Mouse (Mus musculus) embryonic facial prominence, embryonic 10.5 days (tissue): ENCODE data around the gene Rtl8b. TPM values are rescaled to one million over a fixed set of nuclear protein-coding genes. Genes with fewer than 3 reads are reported as not detected.
A peak's percentile ranks its signal among the peaks of the same experiment; 100 is the strongest.
"Not testable (repeated sequence)": the region's sequence is repeated elsewhere in the genome, so short reads cannot be mapped to it uniquely, and the experiment has no call there.

Source experiments
- DNase-seq: peaks from one replicate; pipeline ENCODE4 v3.0.0-alpha.2; 2017; ENCODE audit warnings: low spot score
- H3K27ac ChIP-seq: fragments of 300-500 bp; sonication (generic); replicated peaks from 2 replicates; pipeline ENCODE4 v1.5.1; 2016; ENCODE audit warnings: mild to moderate bottlenecking
- H3K27me3 ChIP-seq: fragments of 300-500 bp; sonication (generic); replicated peaks from 2 replicates; pipeline ENCODE4 v1.6.1; 2016; ENCODE audit warnings: low read depth, mild to moderate bottlenecking; ENCODE audit not compliant: poor library complexity, severe bottlenecking
- H3K36me3 ChIP-seq: fragments of 300-500 bp; sonication (generic); replicated peaks from 2 replicates; pipeline ENCODE4 v1.6.1; 2016; ENCODE audit warnings: mild to moderate bottlenecking, moderate library complexity
- H3K4me1 ChIP-seq: fragments of 300-500 bp; sonication (generic); 2 replicates; pipeline ENCODE4 v1.6.1; 2016
- H3K4me3 ChIP-seq: fragments of 300-500 bp; sonication (generic); 2 replicates; pipeline ENCODE4 v1.5.1; 2016; ENCODE audit warnings: mild to moderate bottlenecking, moderate library complexity
- H3K9me3 ChIP-seq: fragments of 300-500 bp; sonication (generic); 2 replicates; pipeline ENCODE4 v1.6.1; 2016; ENCODE audit warnings: mild to moderate bottlenecking
- WGBS: fragments of 180-500 bp; shearing (Covaris S2); methylation state at CpG from one replicate; pipeline ENCODE4 v1.1.7; 2016; 5-methylcytosine and 5-hydroxymethylcytosine counted together
- polyA plus RNA-seq: library from polyadenylated mRNA; unstranded; fragments of >200 nt; fragmentation: Nextera tagmentation; extraction: Ambion mirVana; gene quantifications from 2 replicates; pipeline ENCODE4 v1.2.1, GENCODE M21; 2016

Rtl8b gene
- polyA plus RNA-seq, 1 experiment from 2014 or later, result 47.1 TPM

DNA sequence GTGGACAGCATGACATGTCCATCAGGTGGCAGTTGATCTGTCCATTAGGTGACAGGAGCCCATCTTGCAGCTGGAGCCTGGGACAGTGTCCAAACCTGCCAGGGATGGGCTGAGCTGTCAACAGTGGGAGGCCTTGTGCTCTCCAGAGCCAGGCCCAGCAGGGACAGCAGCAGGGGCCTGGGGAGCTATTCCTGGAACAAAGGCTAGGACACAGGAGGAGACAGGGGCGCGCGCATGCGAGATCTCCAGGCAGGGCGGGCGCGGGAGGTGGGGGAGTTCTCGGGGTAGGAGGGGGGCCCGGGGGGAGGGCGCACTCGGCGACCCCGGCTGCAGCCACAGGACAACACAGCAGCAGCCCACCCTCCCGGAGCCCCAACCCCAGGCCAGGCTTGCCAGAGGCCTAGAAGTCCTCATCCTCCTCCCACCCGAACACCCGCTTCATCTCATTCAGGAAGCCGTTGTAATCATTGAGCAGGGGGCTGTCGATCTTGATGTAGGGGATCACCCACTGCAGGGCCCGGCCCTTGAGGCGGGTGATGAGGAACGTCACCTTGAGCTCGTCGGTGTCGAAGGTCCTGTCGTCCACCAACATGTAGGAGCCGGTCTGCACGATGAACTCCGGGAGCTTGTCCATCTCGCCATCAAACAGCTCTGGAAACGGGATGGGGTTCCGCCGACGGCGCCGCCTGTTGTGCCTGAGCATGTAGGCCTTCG lies 494 bp downstream of the Rtl8b start:
- not testable (repeated sequence) for H3K27me3 ChIP-seq, H3K9me3 ChIP-seq, H3K36me3 ChIP-seq, H3K27ac ChIP-seq, DNase-seq, H3K4me1 ChIP-seq
- H3K4me3 ChIP-seq, result peak overlapping the region; percentile 46
- no CpG with 5 or more reads among the region's 36 CpGs for WGBS

GRCm38 (mm10) chrX:53652917-53653316 lies 17.3 kb downstream of the Rtl8b start:
- not testable (repeated sequence) for H3K4me3 ChIP-seq, H3K9me3 ChIP-seq, H3K36me3 ChIP-seq, H3K27me3 ChIP-seq, H3K27ac ChIP-seq, H3K4me1 ChIP-seq, DNase-seq
- 70% methylated on average over 4 of the region's 4 CpGs for WGBS

- no peak for DNase-seq
- Histone ChIP-seq H3K27ac (no peak overlapping the region), H3K27me3 (no peaks in the 10 kb centered on the region), H3K36me3 (no peaks in the 10 kb centered on the region), H3K9me3 (no peaks in the 10 kb centered on the region), H3K4me1 (no peaks in the 10 kb centered on the region), H3K4me3 (no peak overlapping the region)
- 78% methylated on average over 6 of the region's 6 CpGs for WGBS
These were observed 24.3 kb downstream of the Rtl8b start for GRCm38 (mm10) chrX:53645885-53646284.

DNA sequence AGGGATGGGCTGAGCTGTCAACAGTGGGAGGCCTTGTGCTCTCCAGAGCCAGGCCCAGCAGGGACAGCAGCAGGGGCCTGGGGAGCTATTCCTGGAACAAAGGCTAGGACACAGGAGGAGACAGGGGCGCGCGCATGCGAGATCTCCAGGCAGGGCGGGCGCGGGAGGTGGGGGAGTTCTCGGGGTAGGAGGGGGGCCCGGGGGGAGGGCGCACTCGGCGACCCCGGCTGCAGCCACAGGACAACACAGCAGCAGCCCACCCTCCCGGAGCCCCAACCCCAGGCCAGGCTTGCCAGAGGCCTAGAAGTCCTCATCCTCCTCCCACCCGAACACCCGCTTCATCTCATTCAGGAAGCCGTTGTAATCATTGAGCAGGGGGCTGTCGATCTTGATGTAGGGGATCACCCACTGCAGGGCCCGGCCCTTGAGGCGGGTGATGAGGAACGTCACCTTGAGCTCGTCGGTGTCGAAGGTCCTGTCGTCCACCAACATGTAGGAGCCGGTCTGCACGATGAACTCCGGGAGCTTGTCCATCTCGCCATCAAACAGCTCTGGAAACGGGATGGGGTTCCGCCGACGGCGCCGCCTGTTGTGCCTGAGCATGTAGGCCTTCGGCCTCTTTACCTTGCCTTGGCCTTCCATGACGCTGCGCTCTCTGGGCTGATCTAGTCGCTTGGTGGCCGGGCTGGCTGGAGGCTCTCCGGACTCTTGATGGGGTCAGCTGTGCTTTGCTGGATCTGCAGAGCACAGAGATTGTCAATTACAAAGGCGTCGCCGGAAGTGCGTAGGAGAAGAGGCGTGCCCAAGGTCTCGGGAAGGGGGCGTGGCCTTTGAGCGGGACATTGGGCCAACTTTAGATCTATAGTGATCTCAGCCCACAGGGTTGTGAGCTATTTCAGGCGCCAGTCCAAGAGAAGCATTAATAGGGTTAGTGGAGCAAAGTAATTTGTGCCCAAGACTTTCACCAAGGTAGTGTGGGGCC lies 26.9 kb downstream of the Rtl8b start, which contains the start of gene Rtl8a:
TSS of gene Rtl8a (minus strand) at position 703 of the 982 bp plus-strand sequence.
- DNase-seq, result peak; percentile 84
- H3K27ac ChIP-seq, H3K4me1 ChIP-seq, H3K36me3 ChIP-seq, H3K27me3 ChIP-seq, H3K9me3 ChIP-seq: not testable (repeated sequence)
- H3K4me3 ChIP-seq, result peak within 1 kb of the TSS; percentile 45
- WGBS, result 22% methylated on average over 12 of the region's 50 CpGs

- H3K27ac ChIP-seq, H3K36me3 ChIP-seq, DNase-seq, H3K9me3 ChIP-seq, H3K27me3 ChIP-seq, H3K4me1 ChIP-seq: not testable (repeated sequence)
- H3K4me3 ChIP-seq, result peak overlapping the region; percentile 37; the same call in 1 of the 2 replicates
- 53% methylated on average over 4 of the region's 4 CpGs for WGBS
These were observed 27.6 kb downstream of the Rtl8b start for GRCm38 (mm10) chrX:53642604-53642979.

DNA sequence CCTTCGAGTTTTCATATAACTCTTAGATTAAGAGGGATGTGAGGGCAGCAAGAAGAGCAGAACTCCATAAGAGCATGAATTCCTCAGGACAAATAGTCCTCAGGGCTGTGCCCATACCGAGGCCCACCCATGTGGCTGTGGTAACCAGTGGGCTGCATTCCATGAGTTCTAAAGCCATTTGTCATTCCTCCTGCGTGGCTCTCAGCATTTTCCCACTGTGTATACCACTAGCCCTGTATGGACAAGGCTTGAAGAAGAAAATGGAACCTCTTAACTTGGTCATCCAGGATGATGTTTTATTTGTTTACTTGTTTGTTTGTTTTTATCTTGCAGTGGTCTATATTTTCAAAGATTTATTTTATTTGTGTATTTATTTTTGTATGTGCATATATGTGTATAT lies 32.1 kb downstream of the Rtl8b start:
- H3K4me1 ChIP-seq, result not testable (repeated sequence)

More for the DNA sequence above, 32.1 kb downstream of the Rtl8b start:
- not testable (repeated sequence) for DNase-seq, H3K9me3 ChIP-seq, H3K27me3 ChIP-seq, H3K4me3 ChIP-seq, H3K27ac ChIP-seq, H3K36me3 ChIP-seq
- 67% methylated on average over 3 of the region's 3 CpGs for WGBS

Other genes starting within 250 kb of the Rtl8b start
- gene Etd, start 235.5 kb downstream of the Rtl8b start, polyA plus RNA-seq, result not detected in 2 replicates
- 25.0 and 26.3 TPM in 2 replicates for gene Rtl8c, start 62.4 kb downstream of the Rtl8b start, polyA plus RNA-seq
- gene Gm14597, start 61.4 kb downstream of the Rtl8b start, polyA plus RNA-seq, result not detected in 2 replicates
- gene Rtl8a, start 26.7 kb downstream of the Rtl8b start, polyA plus RNA-seq, result 44.2 and 50.6 TPM in 2 replicates
- 0.20 and 0.58 TPM in 2 replicates for gene 4930502E18Rik, start 54.4 kb upstream of the Rtl8b start, polyA plus RNA-seq
- not detected in 2 replicates for gene 1700013H16Rik, start 87.4 kb upstream of the Rtl8b start, polyA plus RNA-seq
- not detected in 2 replicates for gene Zfp36l3, start 106.0 kb upstream of the Rtl8b start, polyA plus RNA-seq
- gene Xlr, start 127.3 kb upstream of the Rtl8b start, polyA plus RNA-seq, result 0.50 and 0.73 TPM in 2 replicates